ENCODE assay signal across 7 mouse cellular contexts in genomic region chr15:78610705-78611462, GRCm38 (mm10). TPM values are rescaled to one million over a fixed set of nuclear protein-coding genes. Genes with fewer than 3 reads are reported as not detected.
DNase-seq lines count a peak whose midpoint lies in the region; ATAC-seq lines count a peak whose summit lies in the region.

No protein-coding gene starts in this region.

- peak; percentile 10 for ATAC-seq in CD4-positive, CD25-positive, alpha-beta regulatory T cell, adult 4 months
- ATAC-seq in granulocyte monocyte progenitor cell, adult 5-6 weeks (replicated peaks; ENCODE audit: poor library complexity, severe bottlenecking): peak; percentile 16
- peak; percentile 42 for ATAC-seq in megakaryocyte progenitor cell, adult 5-6 weeks (replicated peaks; ENCODE audit: poor library complexity)

- peak; percentile 40 for DNase-seq in ES-CJ7 (ENCODE audit: low read depth, low spot score)
- DNase-seq in urinary bladder, postnatal 4 days (ENCODE audit: low spot score in 2 of 2): no peak
- no peak for DNase-seq in gastrocnemius, postnatal 14 days
- DNase-seq in gastrocnemius, postnatal 25 days: no peak

- intact Hi-C loops in gastrocnemius, postnatal 14 days (cut with DNase I; ENCODE audit: low total_unique reads): no loop called here

RNA-seq across cellular contexts. Expression of gene Cyth4, which starts 14.0 kb away (rescaled TPM):
- 100 to 1,000 TPM; 299 to 603 TPM for polyA plus RNA-seq in CD4-positive, CD25-positive, alpha-beta regulatory T cell, adult 4 months (2017; shearing (Covaris generic))
- total RNA-seq in granulocyte monocyte progenitor cell, adult 5-6 weeks (2014; fragmentation: Nextera tagmentation): 62.3 and 66.3 TPM in 2 replicates
- 46.0 and 60.5 TPM in 2 replicates for total RNA-seq in granulocyte monocyte progenitor cell, adult 5-6 weeks (2017)
- total RNA-seq in megakaryocyte progenitor cell, adult 5-6 weeks (2015): 34.6 and 45.8 TPM in 2 replicates
- 74.9 and 87.2 TPM in 2 replicates for total RNA-seq in megakaryocyte progenitor cell, adult 5-6 weeks (2017)
- 1 to 10 TPM; 2.9 to 3.3 TPM for total RNA-seq in gastrocnemius, postnatal 14 days (2021)
- total RNA-seq in gastrocnemius, postnatal 25 days (2021): 1 to 10 TPM; 2.4 to 2.8 TPM

RNA-seq across cellular contexts. Expression of gene Rac2, which starts 38.3 kb away (rescaled TPM):
- polyA plus RNA-seq in CD4-positive, CD25-positive, alpha-beta regulatory T cell, adult 4 months (2017; shearing (Covaris generic)): 1,000 to 10,000 TPM; 2,983 to 4,093 TPM
- total RNA-seq in granulocyte monocyte progenitor cell, adult 5-6 weeks (2014; fragmentation: Nextera tagmentation): 325 and 431 TPM in 2 replicates
- total RNA-seq in granulocyte monocyte progenitor cell, adult 5-6 weeks (2017): 94.7 and 105 TPM in 2 replicates
- total RNA-seq in megakaryocyte progenitor cell, adult 5-6 weeks (2015): 402 and 432 TPM in 2 replicates
- 164 and 243 TPM in 2 replicates for total RNA-seq in megakaryocyte progenitor cell, adult 5-6 weeks (2017)
- 1 to 10 TPM; 1.1 to 2.5 TPM for total RNA-seq in gastrocnemius, postnatal 14 days (2021)
- total RNA-seq in gastrocnemius, postnatal 25 days (2021): 1 to 10 TPM in 1 of 2 experiments, under 1 TPM in 1; 0.43 to 3.4 TPM

Comparison
In these comparisons a context has a peak if more than half of its experiments do, and no peak if none do; other contexts are left out.
1. RNA of gene Cyth4, which starts 14.0 kb away (total RNA-seq): 34.6 to 87.2 TPM in megakaryocyte progenitor cell, adult 5-6 weeks and 46.0 to 66.3 TPM in granulocyte monocyte progenitor cell, adult 5-6 weeks; 2.9 to 3.3 TPM in gastrocnemius, postnatal 14 days and 2.4 to 2.8 TPM in gastrocnemius, postnatal 25 days; every median in the first group is over 4 times any median in the second.
2. RNA of gene Rac2, which starts 38.3 kb away (total RNA-seq): 164 to 432 TPM in megakaryocyte progenitor cell, adult 5-6 weeks and 94.7 to 431 TPM in granulocyte monocyte progenitor cell, adult 5-6 weeks; 0.43 to 3.4 TPM in gastrocnemius, postnatal 25 days and 1.1 to 2.5 TPM in gastrocnemius, postnatal 14 days; every median in the first group is over 10 times any median in the second.
3. Peak in every context shown above with its lines, with median percentiles within 50 percentile points of each other: ATAC-seq.